Mouse (Mus musculus): ENCODE data around the gene Ces2c. TPM values are rescaled to one million over a fixed set of nuclear protein-coding genes. Genes with fewer than 3 reads are reported as not detected.
"Not testable (repeated sequence)": the region's sequence is repeated elsewhere in the genome, so short reads cannot be mapped to it uniquely, and the experiment has no call there.

Gene Ces2c
- total and polyA plus RNA-seq, 2 experiments from 2014 or later = not detected

DNA sequence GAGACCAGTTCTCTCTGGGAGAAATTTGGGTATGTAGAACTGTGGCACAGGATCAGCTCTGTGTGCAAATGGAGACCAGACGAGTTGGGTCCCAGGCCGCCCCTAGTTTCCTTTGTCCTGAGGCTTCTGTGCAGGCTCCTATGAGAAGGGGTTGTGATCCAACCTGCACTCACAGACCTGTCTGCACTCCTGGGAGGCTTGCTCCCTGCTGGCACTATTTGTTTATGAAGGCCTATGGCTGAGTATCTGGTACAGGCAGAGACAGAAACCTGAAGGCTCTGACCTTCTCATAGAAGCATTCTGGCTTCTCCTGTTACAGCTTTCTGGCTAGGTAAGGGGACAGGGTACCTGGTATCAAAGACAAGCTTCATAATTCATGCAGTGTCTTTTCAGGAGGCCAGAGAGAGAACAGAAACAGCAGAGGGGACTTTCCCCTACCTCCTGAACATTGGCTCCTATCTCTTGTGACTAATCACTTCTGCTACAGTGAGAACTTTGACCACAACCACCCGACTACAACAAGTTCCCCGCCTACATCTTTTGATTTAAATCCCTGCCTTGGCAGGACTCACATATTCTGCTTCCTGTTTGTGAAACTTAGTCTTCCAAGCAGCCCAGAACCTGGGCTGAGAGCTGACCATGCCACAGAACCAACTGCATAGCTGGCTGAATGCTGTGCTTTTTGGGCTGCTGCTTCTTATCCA lies 39.5 kb downstream of the Ces2c start:
- H3K9me3 ChIP-seq (replicated peaks; ENCODE audit: control insufficient read depth, low read length); H3K4me3 ChIP-seq (ENCODE audit: low read depth, low read length); H3K27me3 ChIP-seq (ENCODE audit: control insufficient read depth, insufficient read depth, low read length); DNase-seq (ENCODE audit: low spot score); H3K4me2 ChIP-seq (ENCODE audit: low read depth, low read length); ATAC-seq (ENCODE audit: insufficient read depth, low read depth); H3K36me3 ChIP-seq (replicated peaks; ENCODE audit: control insufficient read depth, insufficient read depth, low read length); H3K9ac ChIP-seq (replicated peaks; ENCODE audit: low read depth, low read length); H3K4me1 ChIP-seq (ENCODE audit: control insufficient read depth, insufficient read depth); H3K27ac ChIP-seq (ENCODE audit: low read depth): not testable (repeated sequence)
- no CpG with 5 or more reads among the region's 4 CpGs for WGBS

DNA sequence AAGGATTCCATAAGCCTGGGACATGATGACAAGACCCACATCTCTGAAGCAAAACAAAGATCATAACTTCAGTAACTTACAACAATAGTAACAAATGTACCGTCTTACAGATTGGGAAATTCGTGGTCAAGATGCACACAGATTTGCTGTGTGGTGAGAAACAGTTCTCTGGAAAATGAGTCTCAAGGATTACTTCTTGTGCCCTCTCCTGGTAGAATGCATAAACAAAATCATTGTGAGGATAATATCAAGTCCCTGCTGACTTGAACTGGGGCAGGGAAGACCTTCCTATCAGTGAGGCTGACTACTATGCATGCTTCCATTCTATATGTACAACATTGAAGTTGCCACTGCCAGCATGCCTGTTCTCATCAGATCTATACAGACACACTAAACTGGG lies 54.9 kb downstream of the Ces2c start:
- Histone ChIP-seq H3K4me3 (ENCODE audit: low read depth, low read length) (no peak overlapping the region), H3K9ac (replicated peaks; ENCODE audit: low read depth, low read length) (no peak overlapping the region), H3K9me3 (replicated peaks; ENCODE audit: control insufficient read depth, low read length) (no peaks in the 10 kb centered on the region), H3K4me2 (ENCODE audit: low read depth, low read length) (no peak overlapping the region), H3K36me3 (replicated peaks; ENCODE audit: control insufficient read depth, insufficient read depth, low read length) (no peaks in the 10 kb centered on the region), H3K27me3 (ENCODE audit: control insufficient read depth, insufficient read depth, low read length) (no peaks in the 10 kb centered on the region), H3K27ac (ENCODE audit: low read depth) (no peak overlapping the region), H3K4me1 (ENCODE audit: control insufficient read depth, insufficient read depth) (no peaks in the 10 kb centered on the region)
- 66% methylated on average over 2 of the region's 2 CpGs for WGBS
- no peak for TF ChIP-seq EP300 (IDR thresholded peaks at IDR 0.05; ENCODE audit: low read depth)
- ATAC-seq (ENCODE audit: insufficient read depth, low read depth) (no peak), DNase-seq (ENCODE audit: low spot score) (no peak)

Other genes starting within 250 kb of the Ces2c start
- 8.3 and 8.9 TPM in 2 replicates for gene Cdh16, start 222.7 kb upstream of the Ces2c start, total RNA-seq (2014; rRNA removed; ENCODE audit: low replicate concordance)
- 11.4 and 13.1 TPM in 2 replicates for gene Cdh16, start 222.7 kb upstream of the Ces2c start, polyA plus RNA-seq (2015; fragmentation: Nextera tagmentation; extraction: Ambion mirVana)
- gene Rrad, start 215.7 kb upstream of the Ces2c start, total RNA-seq (2014; rRNA removed; ENCODE audit: low replicate concordance) = 197 and 317 TPM in 2 replicates
- 235 and 284 TPM in 2 replicates for gene Rrad, start 215.7 kb upstream of the Ces2c start, polyA plus RNA-seq (2015; fragmentation: Nextera tagmentation; extraction: Ambion mirVana)
- gene Ciao2b, start 205.1 kb upstream of the Ces2c start, total RNA-seq (2014; rRNA removed; ENCODE audit: low replicate concordance) = 132 and 184 TPM in 2 replicates
- gene Ciao2b, start 205.1 kb upstream of the Ces2c start, polyA plus RNA-seq (2015; fragmentation: Nextera tagmentation; extraction: Ambion mirVana) = 141 and 147 TPM in 2 replicates
- gene Ces2a, start 113.1 kb upstream of the Ces2c start, total RNA-seq (2014; rRNA removed; ENCODE audit: low replicate concordance) = 0.42 TPM in 1 of 2 replicates, not detected in the other
- gene Ces2a, start 113.1 kb upstream of the Ces2c start, polyA plus RNA-seq (2015; fragmentation: Nextera tagmentation; extraction: Ambion mirVana) = not detected in 2 replicates
- not detected in 2 replicates for gene Ces2b, start 15.5 kb upstream of the Ces2c start, total RNA-seq (2014; rRNA removed; ENCODE audit: low replicate concordance)
- gene Ces2b, start 15.5 kb upstream of the Ces2c start, polyA plus RNA-seq (2015; fragmentation: Nextera tagmentation; extraction: Ambion mirVana) = 0.05 TPM in 1 of 2 replicates, not detected in the other
- 2.8 TPM in 1 of 2 replicates, not detected in the other for gene Ces2e, start 79.2 kb downstream of the Ces2c start, total RNA-seq (2014; rRNA removed; ENCODE audit: low replicate concordance)
- gene Ces2e, start 79.2 kb downstream of the Ces2c start, polyA plus RNA-seq (2015; fragmentation: Nextera tagmentation; extraction: Ambion mirVana) = 0.58 and 0.66 TPM in 2 replicates
- 0.92 TPM in 1 of 2 replicates, not detected in the other for gene Ces2f, start 100.3 kb downstream of the Ces2c start, total RNA-seq (2014; rRNA removed; ENCODE audit: low replicate concordance)
- gene Ces2f, start 100.3 kb downstream of the Ces2c start, polyA plus RNA-seq (2015; fragmentation: Nextera tagmentation; extraction: Ambion mirVana) = not detected in 2 replicates
- gene Ces2g, start 114.7 kb downstream of the Ces2c start, total RNA-seq (2014; rRNA removed; ENCODE audit: low replicate concordance) = 3.1 and 3.4 TPM in 2 replicates
- gene Ces2g, start 114.7 kb downstream of the Ces2c start, polyA plus RNA-seq (2015; fragmentation: Nextera tagmentation; extraction: Ambion mirVana) = 1.5 and 1.8 TPM in 2 replicates
- gene Ces2h, start 153.8 kb downstream of the Ces2c start, total RNA-seq (2014; rRNA removed; ENCODE audit: low replicate concordance) = not detected in 2 replicates
- gene Ces2h, start 153.8 kb downstream of the Ces2c start, polyA plus RNA-seq (2015; fragmentation: Nextera tagmentation; extraction: Ambion mirVana) = not detected in 2 replicates
- not detected in 2 replicates for gene Ces3a, start 201.5 kb downstream of the Ces2c start, total RNA-seq (2014; rRNA removed; ENCODE audit: low replicate concordance)
- not detected in 2 replicates for gene Ces3a, start 201.5 kb downstream of the Ces2c start, polyA plus RNA-seq (2015; fragmentation: Nextera tagmentation; extraction: Ambion mirVana)
- gene Ces3b, start 236.7 kb downstream of the Ces2c start, total RNA-seq (2014; rRNA removed; ENCODE audit: low replicate concordance) = 0.50 and 1.7 TPM in 2 replicates
- gene Ces3b, start 236.7 kb downstream of the Ces2c start, polyA plus RNA-seq (2015; fragmentation: Nextera tagmentation; extraction: Ambion mirVana) = 0.16 and 0.34 TPM in 2 replicates